Mouse (Mus musculus): ENCODE data around the gene Hmcn2. TPM values are rescaled to one million over a fixed set of nuclear protein-coding genes. Genes with fewer than 3 reads are reported as not detected.

The Hmcn2 gene
- 10 to 100 TPM; 13.2 to 14.5 TPM for total RNA-seq (2021)

- intact Hi-C loops (cut with DNase I) = no loop called here
- no peak for DNase-seq (ENCODE audit: low spot score)
Measured at GRCm38 (mm10) chr2:31314007-31314465, at the start of gene Hmcn2. Gene Hmcn2 (plus strand): TSS chr2:31314415.

- intact Hi-C loops (cut with DNase I) = no loop called here
- no peak for DNase-seq (ENCODE audit: low spot score)
Measured at GRCm38 (mm10) chr2:31267447-31267846, 46.8 kb upstream of the Hmcn2 start.

GRCm38 (mm10) chr2:31268631-31269030 is 45.6 kb upstream of the Hmcn2 start:
- no peak for DNase-seq (ENCODE audit: low spot score)
- intact Hi-C loops (cut with DNase I) = no loop called here

- intact Hi-C loops (cut with DNase I) = no loop called here
- DNase-seq (ENCODE audit: low spot score) = no peak
Measured at GRCm38 (mm10) chr2:31269188-31269587, 45.0 kb upstream of the Hmcn2 start.

- intact Hi-C loops (cut with DNase I) = no loop called here
- DNase-seq (ENCODE audit: low spot score) = no peak
Measured at GRCm38 (mm10) chr2:31269847-31270246, 44.4 kb upstream of the Hmcn2 start.

GRCm38 (mm10) chr2:31270470-31270869 is 43.7 kb upstream of the Hmcn2 start:
- intact Hi-C loops (cut with DNase I) = no loop called here
- no peak for DNase-seq (ENCODE audit: low spot score)

- DNase-seq (ENCODE audit: low spot score) = no peak
- intact Hi-C loops (cut with DNase I) = no loop called here
Measured at GRCm38 (mm10) chr2:31271071-31271470, 43.1 kb upstream of the Hmcn2 start.

- intact Hi-C loops (cut with DNase I) = no loop called here
- no peak for DNase-seq (ENCODE audit: low spot score)
Measured at GRCm38 (mm10) chr2:31274993-31275392, 39.2 kb upstream of the Hmcn2 start.

- DNase-seq (ENCODE audit: low spot score) = no peak
- intact Hi-C loops (cut with DNase I) = no loop called here
Measured at GRCm38 (mm10) chr2:31277810-31278209, 36.4 kb upstream of the Hmcn2 start.

- intact Hi-C loops (cut with DNase I) = no loop called here
Measured at GRCm38 (mm10) chr2:31278483-31278882, 35.7 kb upstream of the Hmcn2 start.

GRCm38 (mm10) chr2:31281138-31281537 is 33.1 kb upstream of the Hmcn2 start:
- intact Hi-C loops (cut with DNase I) = no loop called here
- DNase-seq (ENCODE audit: low spot score) = no peak

More at GRCm38 (mm10) chr2:31278483-31278882, 35.7 kb upstream of the Hmcn2 start:
- no peak for DNase-seq (ENCODE audit: low spot score)

- no peak for DNase-seq (ENCODE audit: low spot score)
- intact Hi-C loops (cut with DNase I) = no loop called here
Measured at GRCm38 (mm10) chr2:31282266-31282665, 31.9 kb upstream of the Hmcn2 start.

GRCm38 (mm10) chr2:31282880-31283279 is 31.3 kb upstream of the Hmcn2 start:
- no peak for DNase-seq (ENCODE audit: low spot score)
- intact Hi-C loops (cut with DNase I) = no loop called here

GRCm38 (mm10) chr2:31284531-31284930 is 29.7 kb upstream of the Hmcn2 start:
- intact Hi-C loops (cut with DNase I) = no loop called here
- no peak for DNase-seq (ENCODE audit: low spot score)

- no peak for DNase-seq (ENCODE audit: low spot score)
Measured at GRCm38 (mm10) chr2:31291421-31291820, 22.8 kb upstream of the Hmcn2 start.

GRCm38 (mm10) chr2:31294985-31295384 is 19.2 kb upstream of the Hmcn2 start:
- intact Hi-C loops (cut with DNase I) = loop anchor here (1.0 to 5.0 kb wide), 3 partner anchors 53 to 101 kb away; no protein-coding TSS in a partner anchor
- DNase-seq (ENCODE audit: low spot score) = peak; percentile 34

More at GRCm38 (mm10) chr2:31291421-31291820, 22.8 kb upstream of the Hmcn2 start:
- intact Hi-C loops (cut with DNase I) = loop anchor here (1.0 to 5.0 kb wide), 3 partner anchors 49 to 267 kb away; no protein-coding TSS in a partner anchor

- intact Hi-C loops (cut with DNase I) = loop anchor here (5.0 kb wide), 1 partner anchor 86 kb away; no protein-coding TSS in a partner anchor
- no peak for DNase-seq (ENCODE audit: low spot score)
Measured at GRCm38 (mm10) chr2:31296395-31296794, 17.8 kb upstream of the Hmcn2 start.

- intact Hi-C loops (cut with DNase I) = loop anchor here (5.0 kb wide), 1 partner anchor 85 kb away; no protein-coding TSS in a partner anchor
- peak; percentile 42 for DNase-seq (ENCODE audit: low spot score)
Measured at GRCm38 (mm10) chr2:31297602-31298268, 16.5 kb upstream of the Hmcn2 start.

GRCm38 (mm10) chr2:31298814-31299213 is 15.4 kb upstream of the Hmcn2 start:
- intact Hi-C loops (cut with DNase I) = loop anchor here (5.0 kb wide), 1 partner anchor 83 kb away; no protein-coding TSS in a partner anchor
- DNase-seq (ENCODE audit: low spot score) = no peak

- intact Hi-C loops (cut with DNase I) = loop anchor here (5.0 kb wide), 1 partner anchor 83 kb away; no protein-coding TSS in a partner anchor
- no peak for DNase-seq (ENCODE audit: low spot score)
Measured at GRCm38 (mm10) chr2:31299266-31299665, 14.9 kb upstream of the Hmcn2 start.

- DNase-seq (ENCODE audit: low spot score) = no peak
- intact Hi-C loops (cut with DNase I) = loop anchor here (5.0 kb wide), 1 partner anchor 82 kb away; no protein-coding TSS in a partner anchor
Measured at GRCm38 (mm10) chr2:31299996-31300395, 14.2 kb upstream of the Hmcn2 start.
